Mouse (Mus musculus): Measurements from ENCODE around the gene Ythdf1. TPM values are rescaled to one million over a fixed set of nuclear protein-coding genes. Genes with fewer than 3 reads are reported as not detected.
A peak's percentile ranks its signal among the peaks of the same experiment; 100 is the strongest.

Ythdf1 gene
- 77.1 and 78.5 TPM in 2 replicates for polyA plus RNA-seq (2016; fragmentation: Nextera tagmentation; extraction: Ambion mirVana)

- H3K4me3 ChIP-seq (replicated peaks) = peak within 1 kb of the TSS; percentile 99
- H3K9ac ChIP-seq (replicated peaks) = peak within 1 kb of the TSS; percentile 97
- peak within 1 kb of the TSS; percentile 50 for H3K27ac ChIP-seq
- peaks cover 6% of the 10 kb centered on the region; the same call in 1 of the 2 replicates for H3K27me3 ChIP-seq
- WGBS = under 1% methylated on average over 53 of the region's 56 CpGs
- ATAC-seq (ENCODE audit: insufficient number of reproducible peaks, insufficient read depth, low FRiP score, low TSS enrichment, low read depth) = peak; percentile 95
- no peaks in the 10 kb centered on the region for H3K9me3 ChIP-seq
- peaks cover 30% of the 10 kb centered on the region for H3K36me3 ChIP-seq
- H3K4me1 ChIP-seq (replicated peaks) = peaks cover 18% of the 10 kb centered on the region
- H3K4me2 ChIP-seq = peak within 1 kb of the TSS; percentile 75
These were observed at the start of gene Ythdf1 for GRCm38 (mm10) chr2:180920810-180921400. Gene Ythdf1, minus strand, starts transcription at chr2:180920949.

- peak within 1 kb of the TSS; percentile 80 for H3K27ac ChIP-seq
- H3K4me2 ChIP-seq = peak within 1 kb of the TSS; percentile 85
- ATAC-seq (ENCODE audit: insufficient number of reproducible peaks, insufficient read depth, low FRiP score, low TSS enrichment, low read depth) = peak; percentile 76; the same call in 1 of the 2 replicates
- H3K36me3 ChIP-seq = peaks cover 34% of the 10 kb centered on the region
- no peaks in the 10 kb centered on the region for H3K9me3 ChIP-seq
- peaks cover 14% of the 10 kb centered on the region for H3K4me1 ChIP-seq (replicated peaks)
- WGBS = under 1% methylated on average over 57 of the region's 57 CpGs
- peak within 1 kb of the TSS; percentile 83 for H3K9ac ChIP-seq (replicated peaks)
- no peaks in the 10 kb centered on the region for H3K27me3 ChIP-seq
- peak within 1 kb of the TSS; percentile 88 for H3K4me3 ChIP-seq (replicated peaks)
These were observed 46.4 kb upstream of the Ythdf1 start, which contains the start of gene Arfgap1 for GRCm38 (mm10) chr2:180967010-180967763. Gene Arfgap1, plus strand, starts transcription at chr2:180967225.

- ATAC-seq (ENCODE audit: insufficient number of reproducible peaks, insufficient read depth, low FRiP score, low TSS enrichment, low read depth) = no peak
- Histone ChIP-seq H3K27me3 (no peaks in the 10 kb centered on the region), H3K36me3 (peaks cover 25% of the 10 kb centered on the region), H3K4me3 (replicated peaks) (peak overlapping the region; percentile 88), H3K9ac (replicated peaks) (peak overlapping the region; percentile 83), H3K4me2 (peak overlapping the region; percentile 85), H3K27ac (peak overlapping the region; percentile 80), H3K4me1 (replicated peaks) (peaks cover 14% of the 10 kb centered on the region), H3K9me3 (no peaks in the 10 kb centered on the region)
- WGBS = 12% methylated on average over 14 of the region's 14 CpGs
These were observed 45.5 kb upstream of the Ythdf1 start for GRCm38 (mm10) chr2:180966092-180966882.

GRCm38 (mm10) chr2:180963956-180964355, 43.2 kb upstream of the Ythdf1 start:
- ATAC-seq (ENCODE audit: insufficient number of reproducible peaks, insufficient read depth, low FRiP score, low TSS enrichment, low read depth) = no peak
- H3K4me3 ChIP-seq (replicated peaks) = no peak overlapping the region
- peaks cover 12% of the 10 kb centered on the region for H3K4me1 ChIP-seq (replicated peaks)
- H3K9me3 ChIP-seq = no peaks in the 10 kb centered on the region
- WGBS = 4% methylated on average over 5 of the region's 5 CpGs
- H3K4me2 ChIP-seq = no peak overlapping the region
- peaks cover 5% of the 10 kb centered on the region; the same call in 1 of the 2 replicates for H3K36me3 ChIP-seq
- no peaks in the 10 kb centered on the region for H3K27me3 ChIP-seq
- no peak overlapping the region for H3K9ac ChIP-seq (replicated peaks)
- H3K27ac ChIP-seq = no peak overlapping the region

GRCm38 (mm10) chr2:180962616-180963308, 42.0 kb upstream of the Ythdf1 start:
- Histone ChIP-seq H3K36me3 (no peaks in the 10 kb centered on the region), H3K27ac (no peak overlapping the region), H3K4me3 (replicated peaks) (no peak overlapping the region), H3K4me1 (replicated peaks) (no peaks in the 10 kb centered on the region; the same call in none of the 2 replicates), H3K9me3 (no peaks in the 10 kb centered on the region), H3K9ac (replicated peaks) (no peak overlapping the region), H3K27me3 (no peaks in the 10 kb centered on the region), H3K4me2 (no peak overlapping the region)
- WGBS = 80% methylated on average over 2 of the region's 2 CpGs
- no peak for ATAC-seq (ENCODE audit: insufficient number of reproducible peaks, insufficient read depth, low FRiP score, low TSS enrichment, low read depth)

- 63% methylated on average over 3 of the region's 3 CpGs for WGBS
- Histone ChIP-seq H3K4me3 (replicated peaks) (no peak overlapping the region), H3K4me2 (no peak overlapping the region), H3K4me1 (replicated peaks) (no peaks in the 10 kb centered on the region), H3K9ac (replicated peaks) (no peak overlapping the region), H3K27me3 (peaks cover 17% of the 10 kb centered on the region), H3K9me3 (no peaks in the 10 kb centered on the region), H3K36me3 (no peaks in the 10 kb centered on the region), H3K27ac (no peak overlapping the region)
- ATAC-seq (ENCODE audit: insufficient number of reproducible peaks, insufficient read depth, low FRiP score, low TSS enrichment, low read depth) = no peak
These were observed 39.4 kb upstream of the Ythdf1 start for GRCm38 (mm10) chr2:180960187-180960586.

GRCm38 (mm10) chr2:180959605-180960004, 38.9 kb upstream of the Ythdf1 start:
- Histone ChIP-seq H3K4me1 (replicated peaks) (peaks cover 4% of the 10 kb centered on the region; the same call in 1 of the 2 replicates), H3K27ac (no peak overlapping the region), H3K4me2 (no peak overlapping the region), H3K9me3 (no peaks in the 10 kb centered on the region), H3K36me3 (no peaks in the 10 kb centered on the region), H3K4me3 (replicated peaks) (no peak overlapping the region), H3K9ac (replicated peaks) (no peak overlapping the region), H3K27me3 (peaks cover 21% of the 10 kb centered on the region)
- 67% methylated on average over 7 of the region's 7 CpGs for WGBS
- ATAC-seq (ENCODE audit: insufficient number of reproducible peaks, insufficient read depth, low FRiP score, low TSS enrichment, low read depth) = no peak

- peak within 1 kb of the TSS; percentile 59 for H3K4me3 ChIP-seq (replicated peaks)
- WGBS = 2% methylated on average over 52 of the region's 52 CpGs
- peaks cover 54% of the 10 kb centered on the region for H3K27me3 ChIP-seq
- H3K9me3 ChIP-seq = no peaks in the 10 kb centered on the region
- H3K36me3 ChIP-seq = no peaks in the 10 kb centered on the region
- peak within 1 kb of the TSS; percentile 96 for H3K4me2 ChIP-seq
- H3K9ac ChIP-seq (replicated peaks) = peak within 1 kb of the TSS; percentile 66
- peak; percentile 83 for ATAC-seq (ENCODE audit: insufficient number of reproducible peaks, insufficient read depth, low FRiP score, low TSS enrichment, low read depth)
- peaks cover 18% of the 10 kb centered on the region for H3K4me1 ChIP-seq (replicated peaks)
- no peak within 1 kb of the TSS for H3K27ac ChIP-seq
These were observed 33.6 kb upstream of the Ythdf1 start, which contains the start of gene Nkain4 for GRCm38 (mm10) chr2:180954061-180955047. Gene Nkain4, minus strand, starts transcription at chr2:180954699.

- 29% methylated on average over 2 of the region's 2 CpGs for WGBS
- H3K36me3 ChIP-seq = no peaks in the 10 kb centered on the region
- H3K4me3 ChIP-seq (replicated peaks) = peak overlapping the region; percentile 59
- H3K4me1 ChIP-seq (replicated peaks) = peaks cover 18% of the 10 kb centered on the region
- no peak for ATAC-seq (ENCODE audit: insufficient number of reproducible peaks, insufficient read depth, low FRiP score, low TSS enrichment, low read depth)
- no peaks in the 10 kb centered on the region for H3K9me3 ChIP-seq
- H3K27me3 ChIP-seq = peaks cover 54% of the 10 kb centered on the region
- H3K9ac ChIP-seq (replicated peaks) = peak overlapping the region; percentile 66; the same call in 1 of the 2 replicates
- no peak overlapping the region for H3K27ac ChIP-seq
- H3K4me2 ChIP-seq = peak overlapping the region; percentile 96
These were observed 32.9 kb upstream of the Ythdf1 start for GRCm38 (mm10) chr2:180953638-180954037.
